Mouse (Mus musculus) limb, embryonic 14.5 days (tissue): Measurements from ENCODE around the gene Ksr1. TPM values are rescaled to one million over a fixed set of nuclear protein-coding genes. Genes with fewer than 3 reads are reported as not detected.
A peak's percentile ranks its signal among the peaks of the same experiment; 100 is the strongest.

Experiments
- ATAC-seq: fragments of 200-750 bp; cut with Nextera tagmentation; 2 replicates; pipeline ENCODE4 v1.8.0; 2017; ENCODE audit warnings: low read depth, moderate number of reproducible peaks, moderate TSS enrichment; ENCODE audit not compliant: low FRiP score
- DNase-seq: peaks from one replicate; pipeline ENCODE4 v3.0.0-alpha.2; 2015; ENCODE audit warnings: low spot score
- H3K27ac ChIP-seq: fragments of 300-500 bp; sonication (generic); replicated peaks from 2 replicates; pipeline ENCODE4 v1.5.1; 2014; ENCODE audit warnings: low read depth, mild to moderate bottlenecking, low read length, moderate library complexity, mixed read lengths
- H3K27me3 ChIP-seq: fragments of 300-500 bp; sonication (generic); 2 replicates; pipeline ENCODE4 v1.6.1; 2014; ENCODE audit warnings: low read length, mixed read lengths; ENCODE audit not compliant: control insufficient read depth, insufficient read depth
- H3K36me3 ChIP-seq: fragments of 300-500 bp; sonication (generic); 2 replicates; pipeline ENCODE4 v1.6.1; 2014; ENCODE audit warnings: mild to moderate bottlenecking, low read length, moderate library complexity, mixed read lengths; ENCODE audit not compliant: control insufficient read depth, insufficient read depth
- H3K4me1 ChIP-seq: fragments of 300-500 bp; sonication (generic); 2 replicates; pipeline ENCODE4 v1.6.1; 2014; ENCODE audit warnings: antibody characterized with exemption, low read length, mixed read lengths; ENCODE audit not compliant: control insufficient read depth, insufficient read depth
- H3K4me2 ChIP-seq: fragments of 300-500 bp; sonication (generic); replicated peaks from 2 replicates; pipeline ENCODE4 v1.6.1; 2014; ENCODE audit warnings: low read depth, mild to moderate bottlenecking, low read length, moderate library complexity; ENCODE audit not compliant: severe bottlenecking
- H3K4me3 ChIP-seq: fragments of 300-500 bp; sonication (generic); replicated peaks from 2 replicates; pipeline ENCODE4 v1.5.1; 2014; ENCODE audit warnings: low read length
- H3K9ac ChIP-seq: fragments of 300-500 bp; sonication (generic); 2 replicates; pipeline ENCODE4 v1.6.1; 2014; ENCODE audit warnings: mild to moderate bottlenecking, low read depth, low read length, moderate library complexity; ENCODE audit not compliant: severe bottlenecking
- H3K9me3 ChIP-seq: fragments of 300-500 bp; sonication (generic); 2 replicates; pipeline ENCODE4 v1.6.1; 2016; ENCODE audit warnings: low read length; ENCODE audit not compliant: control insufficient read depth
- POLR2A ChIP-seq: fragments of 200-500 bp; IDR thresholded peaks from 2 replicates; pipeline ENCODE4 v1.8.0; 2012; ENCODE audit warnings: inconsistent platforms, mild to moderate bottlenecking, moderate library complexity, borderline replicate concordance; ENCODE audit not compliant: insufficient read depth, insufficient read length; ENCODE audit errors: extremely low read depth
- WGBS: fragments of 180-500 bp; shearing (Covaris S2); extraction: QIAGEN DNeasy Blood & Tissue Kit; methylation state at CpG from one replicate; pipeline ENCODE4 v1.1.7; 2014; 5-methylcytosine and 5-hydroxymethylcytosine counted together
- polyA plus RNA-seq, 2 experiments: library from polyadenylated mRNA; depleted of rRNA in 1 of 2; stranded (reverse) in 1 of 2; unstranded in 1 of 2; fragments of >200 nt; fragmentation: Nextera tagmentation in 1 of 2; extraction: Ambion mirVana in 1 of 2; gene quantifications; 2 replicates each; pipeline versions ENCODE4 v1.2.1 to v1.2.3; 2012 to 2014

The Ksr1 gene
- polyA plus RNA-seq, 2 experiments: 8.2 to 24.1 TPM

GRCm38 (mm10) chr11:79051522-79051921, 94.7 kb downstream of the Ksr1 start:
- no peak overlapping the region for H3K4me2 ChIP-seq
- no peaks in the 10 kb centered on the region for H3K9me3 ChIP-seq
- no peak overlapping the region for H3K4me3 ChIP-seq
- no peak overlapping the region for H3K9ac ChIP-seq
- DNase-seq: no peak
- 0 out of 2 replicates have a peak, but pooled peaks cover 3% of the 10 kb centered on the region for H3K36me3 ChIP-seq
- no peak for ATAC-seq
- WGBS: 90% methylated on average over 9 of the region's 9 CpGs
- TF ChIP-seq POLR2A: no peak
- H3K27me3 ChIP-seq: no peaks in the 10 kb centered on the region
- H3K4me1 ChIP-seq: peaks cover 30% of the 10 kb centered on the region
- H3K27ac ChIP-seq: no peak overlapping the region

- H3K9me3 ChIP-seq: no peaks in the 10 kb centered on the region
- H3K9ac ChIP-seq: no peak overlapping the region
- no peak for TF ChIP-seq POLR2A
- no peaks in the 10 kb centered on the region for H3K27me3 ChIP-seq
- no peak overlapping the region for H3K4me2 ChIP-seq
- H3K4me1 ChIP-seq: peaks cover 24% of the 10 kb centered on the region
- ATAC-seq (no peak), DNase-seq (no peak)
- no peak overlapping the region for H3K27ac ChIP-seq
- 86% methylated on average over 16 of the region's 16 CpGs for WGBS
- 0 out of 2 replicates have a peak, but pooled peaks cover 3% of the 10 kb centered on the region for H3K36me3 ChIP-seq
- H3K4me3 ChIP-seq: no peak overlapping the region
These were observed 95.3 kb downstream of the Ksr1 start for GRCm38 (mm10) chr11:79050781-79051507.

GRCm38 (mm10) chr11:79048906-79049305, 97.3 kb downstream of the Ksr1 start:
- H3K27me3 ChIP-seq: no peaks in the 10 kb centered on the region
- no peak for DNase-seq
- 87% methylated on average over 4 of the region's 4 CpGs for WGBS
- H3K4me3 ChIP-seq: no peak overlapping the region
- no peak for TF ChIP-seq POLR2A
- H3K27ac ChIP-seq: no peak overlapping the region
- peaks cover 13% of the 10 kb centered on the region; the same call in 1 of the 2 replicates for H3K36me3 ChIP-seq
- ATAC-seq: no peak
- no peak overlapping the region for H3K9ac ChIP-seq
- no peaks in the 10 kb centered on the region for H3K9me3 ChIP-seq
- H3K4me1 ChIP-seq: peaks cover 10% of the 10 kb centered on the region
- no peak overlapping the region for H3K4me2 ChIP-seq

DNA sequence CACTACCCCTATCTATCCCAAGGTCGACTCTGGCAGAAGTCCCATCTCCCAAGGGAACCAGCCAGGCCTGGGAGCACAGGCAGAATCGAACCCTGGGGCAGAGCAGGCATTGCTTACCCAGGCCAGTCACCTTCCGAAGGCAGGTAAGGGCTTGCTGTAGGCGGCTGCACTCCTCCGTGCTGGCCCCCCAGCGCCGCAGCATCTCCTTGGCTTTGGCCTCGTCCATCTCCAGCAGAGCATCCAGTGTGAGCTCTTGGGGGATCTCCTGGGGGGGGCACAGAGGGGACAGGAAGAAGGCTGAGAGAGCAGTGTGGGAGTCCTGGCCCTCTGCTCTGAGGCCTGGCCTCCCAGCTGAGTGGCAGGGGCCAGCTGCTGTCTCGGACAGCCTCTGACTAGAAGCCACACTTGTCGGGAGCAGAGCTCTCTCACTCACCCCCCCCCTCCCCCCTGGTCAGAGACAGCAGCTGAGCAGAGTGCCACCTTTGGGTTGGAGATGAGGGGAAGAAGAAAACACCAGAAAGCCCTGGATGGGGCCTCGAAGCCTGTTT, 99.0 kb downstream of the Ksr1 start:
- Histone ChIP-seq H3K27ac (peak overlapping the region; percentile 43; the same call in 1 of the 2 replicates), H3K36me3 (peaks cover 28% of the 10 kb centered on the region), H3K9ac (peak overlapping the region; percentile 31), H3K27me3 (no peaks in the 10 kb centered on the region), H3K9me3 (no peaks in the 10 kb centered on the region), H3K4me2 (no peak overlapping the region), H3K4me3 (no peak overlapping the region; the same call in 1 of the 2 replicates), H3K4me1 (peaks cover 10% of the 10 kb centered on the region)
- 58% methylated on average over 11 of the region's 11 CpGs for WGBS
- no peak for TF ChIP-seq POLR2A
- DNase-seq (peak; percentile 48), ATAC-seq (peak; percentile 82)

- peak overlapping the region; percentile 31 for H3K9ac ChIP-seq
- H3K27me3 ChIP-seq: no peaks in the 10 kb centered on the region
- H3K36me3 ChIP-seq: peaks cover 32% of the 10 kb centered on the region
- no peaks in the 10 kb centered on the region for H3K9me3 ChIP-seq
- no peak for TF ChIP-seq POLR2A
- peak; percentile 32 for DNase-seq
- 63% methylated on average over 8 of the region's 8 CpGs for WGBS
- H3K4me3 ChIP-seq: no peak overlapping the region
- H3K4me1 ChIP-seq: peaks cover 10% of the 10 kb centered on the region
- ATAC-seq: peak; percentile 14; the same call in 1 of the 2 replicates
- no peak overlapping the region for H3K4me2 ChIP-seq
- 0 out of 2 replicates have a peak overlapping the region, but pooled peaks have one; percentile 48 for H3K27ac ChIP-seq
These were observed 99.5 kb downstream of the Ksr1 start for GRCm38 (mm10) chr11:79046561-79047155.
